Mouse (Mus musculus) liver, adult 2 months (tissue): ENCODE measurements around the gene Dnaic1. TPM values are rescaled to one million over a fixed set of nuclear protein-coding genes. Genes with fewer than 3 reads are reported as not detected.

Experiments used
- DNase-seq: peaks from one replicate; pipeline ENCODE4 v3.0.0-alpha.2; 2011; ENCODE audit warnings: low read depth, low spot score; ENCODE audit errors: extremely low read depth
- H3K27ac ChIP-seq: fragments of 200-500 bp; replicated peaks from 2 replicates; pipeline ENCODE4 v1.5.1; 2012; ENCODE audit warnings: low read depth, mild to moderate bottlenecking, control low read depth, inconsistent platforms, low read length; ENCODE audit not compliant: insufficient read depth
- H3K27me3 ChIP-seq: fragments of 200-500 bp; 2 replicates; pipeline ENCODE4 v1.6.1; 2012; ENCODE audit warnings: mild to moderate bottlenecking, moderate library complexity, low read length, inconsistent platforms; ENCODE audit not compliant: control insufficient read depth, insufficient read depth
- H3K36me3 ChIP-seq: fragments of 200-500 bp; 2 replicates; pipeline ENCODE4 v1.6.1; 2012; ENCODE audit warnings: low read length, inconsistent platforms; ENCODE audit not compliant: control insufficient read depth, insufficient read depth
- H3K4me1 ChIP-seq: fragments of 200-500 bp; 2 replicates; pipeline ENCODE4 v1.6.1; 2011; ENCODE audit warnings: low read length; ENCODE audit not compliant: control insufficient read depth, insufficient read depth
- H3K4me3 ChIP-seq: fragments of 200-500 bp; 2 replicates; pipeline ENCODE4 v1.5.1; 2011; ENCODE audit warnings: low read depth, mild to moderate bottlenecking, control low read depth, low read length, moderate library complexity; ENCODE audit not compliant: insufficient read depth
- H3K79me2 ChIP-seq: fragments of 200-500 bp; 2 replicates; pipeline ENCODE4 v1.6.1; 2012; ENCODE audit warnings: inconsistent platforms, mild to moderate bottlenecking, low read length, moderate library complexity; ENCODE audit not compliant: control insufficient read depth, insufficient read depth
- H3K9ac ChIP-seq: fragments of 200-500 bp; 2 replicates; pipeline ENCODE4 v1.6.1; 2012; ENCODE audit warnings: low read depth, mild to moderate bottlenecking, control low read depth, inconsistent platforms, low read length
- CTCF ChIP-seq: fragments of 200-500 bp; IDR thresholded peaks from 2 replicates; pipeline ENCODE4 v1.5.1; 2011; ENCODE audit warnings: low read depth, low read length, control low read depth
- POLR2A ChIP-seq: fragments of 200-500 bp; IDR thresholded peaks from 2 replicates; pipeline ENCODE4 v1.6.1; 2011; ENCODE audit warnings: low read length, control low read depth; ENCODE audit not compliant: insufficient read depth; ENCODE audit errors: extremely low read depth
- WGBS: fragments of 180-500 bp; shearing (Covaris S2); methylation state at CpG from one replicate; pipeline ENCODE4 v1.1.7; 2018; 5-methylcytosine and 5-hydroxymethylcytosine counted together
- polyA plus RNA-seq: library from polyadenylated mRNA; depleted of rRNA; stranded (reverse); fragments of >200 nt; gene quantifications from 2 replicates; pipeline ENCODE4 v1.2.3, GENCODE M21; 2012
- total RNA-seq: library from RNA; depleted of rRNA; stranded (reverse); fragments of >200 nt; gene quantifications from 2 replicates; pipeline ENCODE4 v1.2.3, GENCODE M21; 2014

Dnaic1 gene
- total and polyA plus RNA-seq, 2 experiments, result 0.18 to 2.3 TPM

DNA sequence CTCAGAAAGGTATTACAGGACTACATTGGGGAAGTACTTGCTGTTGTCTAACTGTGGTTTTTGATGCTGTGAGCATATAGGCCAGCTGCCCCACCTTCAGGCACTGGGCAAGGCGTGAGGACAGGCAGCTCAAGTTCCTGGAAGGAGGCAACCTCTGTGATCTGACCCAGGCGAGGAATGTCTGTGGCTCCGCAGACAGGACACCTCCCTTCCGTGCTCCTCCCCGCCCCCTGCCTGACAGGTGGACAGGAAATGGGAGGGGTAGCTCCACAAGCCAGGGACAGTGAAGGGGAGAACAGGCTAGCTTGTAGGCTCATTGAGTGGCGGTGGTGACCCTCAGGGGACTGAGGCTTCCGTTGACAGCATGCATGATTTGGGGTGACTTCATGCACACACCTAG is 95.0 kb downstream of the Dnaic1 start:
- Histone ChIP-seq H3K27me3 (no peaks in the 10 kb centered on the region), H3K4me3 (no peak overlapping the region), H3K79me2 (no peaks in the 10 kb centered on the region), H3K36me3 (no peaks in the 10 kb centered on the region), H3K9ac (no peak overlapping the region), H3K4me1 (peaks cover 8% of the 10 kb centered on the region; the same call in 1 of the 2 replicates), H3K27ac (no peak overlapping the region)
- DNase-seq, result no peak
- TF ChIP-seq POLR2A (no peak), CTCF (no peak)
- 62% methylated on average over 7 of the region's 7 CpGs for WGBS

GRCm38 (mm10) chr4:41665009-41665675 is 95.6 kb downstream of the Dnaic1 start:
- no peak overlapping the region for H3K4me3 ChIP-seq
- 34% methylated on average over 5 of the region's 8 CpGs for WGBS
- DNase-seq, result no peak
- no peaks in the 10 kb centered on the region for H3K79me2 ChIP-seq
- no peaks in the 10 kb centered on the region for H3K27me3 ChIP-seq
- no peak overlapping the region for H3K9ac ChIP-seq
- no peak overlapping the region for H3K27ac ChIP-seq
- H3K4me1 ChIP-seq, result peaks cover 8% of the 10 kb centered on the region; the same call in 1 of the 2 replicates
- no peak for TF ChIP-seq CTCF
- TF ChIP-seq POLR2A, result no peak
- no peaks in the 10 kb centered on the region for H3K36me3 ChIP-seq

- Histone ChIP-seq H3K4me3 (no peak overlapping the region), H3K27ac (no peak overlapping the region), H3K9ac (no peak overlapping the region), H3K27me3 (no peaks in the 10 kb centered on the region), H3K79me2 (no peaks in the 10 kb centered on the region), H3K36me3 (no peaks in the 10 kb centered on the region), H3K4me1 (no peaks in the 10 kb centered on the region)
- DNase-seq, result no peak
- 89% methylated on average over 11 of the region's 11 CpGs for WGBS
- no peak for TF ChIP-seq CTCF
- no peak for TF ChIP-seq POLR2A
Observed at GRCm38 (mm10) chr4:41666646-41667045, 97.1 kb downstream of the Dnaic1 start.

- DNase-seq, result no peak
- Histone ChIP-seq H3K27me3 (no peaks in the 10 kb centered on the region), H3K4me1 (no peaks in the 10 kb centered on the region), H3K27ac (no peak overlapping the region), H3K36me3 (no peaks in the 10 kb centered on the region), H3K9ac (no peak overlapping the region), H3K79me2 (no peaks in the 10 kb centered on the region), H3K4me3 (no peak overlapping the region)
- TF ChIP-seq POLR2A (no peak), CTCF (no peak)
- WGBS, result 83% methylated on average over 18 of the region's 18 CpGs
Observed at GRCm38 (mm10) chr4:41670836-41671235, 101.3 kb downstream of the Dnaic1 start.

- no peak for DNase-seq
- H3K4me3 ChIP-seq, result no peak overlapping the region
- no peaks in the 10 kb centered on the region for H3K36me3 ChIP-seq
- no peak overlapping the region for H3K27ac ChIP-seq
- H3K9ac ChIP-seq, result no peak overlapping the region
- WGBS, result 59% methylated on average over 5 of the region's 5 CpGs
- no peaks in the 10 kb centered on the region for H3K4me1 ChIP-seq
- no peaks in the 10 kb centered on the region for H3K27me3 ChIP-seq
- TF ChIP-seq POLR2A (no peak), CTCF (no peak)
- H3K79me2 ChIP-seq, result no peaks in the 10 kb centered on the region
Observed at GRCm38 (mm10) chr4:41671500-41671899, 101.9 kb downstream of the Dnaic1 start.

- whole genome bisulfite sequencing, result 52% methylated on average over 8 of the region's 8 CpGs
- Histone ChIP-seq H3K36me3 (no peaks in the 10 kb centered on the region), H3K27ac (no peak overlapping the region), H3K27me3 (no peaks in the 10 kb centered on the region), H3K4me1 (no peaks in the 10 kb centered on the region), H3K4me3 (no peak overlapping the region), H3K79me2 (no peaks in the 10 kb centered on the region), H3K9ac (no peak overlapping the region)
- no peak for TF ChIP-seq POLR2A
- TF ChIP-seq CTCF, result no peak
- no peak for DNase-seq
Observed at GRCm38 (mm10) chr4:41671963-41672480, 102.4 kb downstream of the Dnaic1 start.
